Mouse (Mus musculus) R1 (cell line): Measurements from ENCODE around the gene Mfsd4b3.
"Not testable (repeated sequence)": the region's sequence is repeated elsewhere in the genome, so short reads cannot be mapped to it uniquely, and the experiment has no call there.

Experiments used
- DNase-seq: peaks from one replicate; pipeline ENCODE4 v3.0.0-alpha.2; 2018; ENCODE audit warnings: low read depth, low spot score

Gene Mfsd4b3

GRCm38 (mm10) chr10:39924556-39924955 is 35.4 kb downstream of the Mfsd4b3 start:
- DNase-seq: not testable (repeated sequence)

DNA sequence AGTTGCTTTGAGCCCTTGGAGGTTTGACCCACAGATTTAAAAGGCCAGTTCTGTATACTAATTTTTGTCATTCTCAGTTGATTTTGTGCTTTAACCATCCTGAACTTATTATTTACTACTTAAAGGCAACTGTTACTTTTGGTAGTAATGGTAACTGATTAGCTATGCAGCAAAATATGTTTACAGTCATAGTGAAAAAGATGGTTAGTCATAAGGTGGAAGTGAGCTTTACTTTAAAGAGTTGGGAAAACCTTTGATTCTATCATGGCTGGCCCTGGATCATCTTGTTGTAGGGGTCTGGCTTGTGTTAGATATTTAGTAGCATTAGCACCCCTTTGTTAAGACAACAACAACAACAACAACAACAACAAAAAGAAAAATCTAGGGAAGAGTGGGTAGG is 47.3 kb downstream of the Mfsd4b3 start:
- no peak for DNase-seq

DNA sequence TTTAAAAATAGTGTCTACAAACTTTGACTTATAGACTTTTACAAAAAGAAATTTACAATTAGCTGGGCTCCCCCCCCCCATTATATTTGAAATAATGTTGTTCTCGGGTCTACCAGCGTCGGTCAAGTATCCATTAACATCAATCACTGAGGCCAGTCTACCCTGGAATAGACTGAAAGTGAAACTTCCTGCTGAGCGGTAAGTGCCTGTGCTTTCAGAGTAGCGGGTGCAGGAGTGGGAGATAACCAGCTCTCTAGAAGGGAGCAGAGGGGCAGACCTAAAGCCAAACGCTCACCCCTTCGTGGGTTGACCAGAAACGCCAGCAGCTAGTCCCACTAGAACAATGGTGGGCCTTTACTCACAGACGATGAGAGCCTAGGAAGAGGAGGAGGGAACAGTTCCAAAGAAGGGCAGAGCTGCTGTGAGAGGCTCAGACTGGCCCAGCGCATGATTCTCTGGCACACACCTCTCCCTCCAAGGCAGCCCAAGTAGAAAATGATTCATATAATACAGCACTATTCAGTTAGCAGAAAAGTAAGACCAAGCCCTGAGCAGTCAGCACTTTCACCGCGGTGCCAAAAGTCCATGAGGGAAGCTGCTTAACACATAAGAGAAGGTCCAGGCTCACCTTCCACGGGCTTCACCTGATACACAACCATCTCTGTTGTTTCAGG is 51.0 kb downstream of the Mfsd4b3 start:
- no peak for DNase-seq

DNA sequence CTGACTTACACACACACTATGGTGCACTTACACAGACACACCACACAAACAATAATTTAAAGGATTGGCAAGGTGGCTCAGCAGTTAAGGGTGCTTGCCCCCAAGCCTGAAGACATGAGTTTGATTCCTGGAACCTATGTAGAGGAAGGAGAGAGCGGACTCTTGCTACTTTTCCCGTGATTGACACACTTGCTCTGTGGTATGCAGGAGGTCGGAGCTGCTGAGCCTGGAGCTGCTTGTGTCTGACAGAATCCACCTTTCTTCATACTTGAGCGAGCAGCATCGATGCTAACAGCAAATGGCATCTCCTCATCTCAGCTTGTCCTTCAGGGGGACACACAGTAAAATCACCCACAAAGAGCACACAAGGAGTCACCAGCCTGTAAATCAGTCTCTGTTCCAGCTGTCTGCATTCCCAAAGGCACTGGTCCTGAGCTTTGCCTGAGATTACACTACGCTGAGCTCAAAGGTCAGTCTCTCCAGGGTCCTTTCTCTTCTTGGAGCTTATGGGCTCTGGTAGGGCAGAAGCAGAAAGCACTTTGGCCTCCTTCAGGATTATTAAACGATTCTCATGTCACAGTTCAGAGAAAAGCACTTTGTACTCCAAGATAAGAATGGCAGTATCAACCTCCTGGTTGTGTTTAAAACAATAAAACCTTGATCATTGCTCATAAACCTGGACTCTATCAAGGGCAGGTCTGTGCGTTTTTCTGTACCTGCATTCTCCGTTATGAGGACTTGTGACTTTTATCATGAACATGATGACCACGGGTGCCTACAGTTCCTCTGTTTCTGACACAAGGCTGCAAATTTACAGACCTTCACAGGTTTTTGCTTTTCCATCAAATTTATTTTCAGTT is 52.9 kb downstream of the Mfsd4b3 start:
- DNase-seq: no peak

DNA sequence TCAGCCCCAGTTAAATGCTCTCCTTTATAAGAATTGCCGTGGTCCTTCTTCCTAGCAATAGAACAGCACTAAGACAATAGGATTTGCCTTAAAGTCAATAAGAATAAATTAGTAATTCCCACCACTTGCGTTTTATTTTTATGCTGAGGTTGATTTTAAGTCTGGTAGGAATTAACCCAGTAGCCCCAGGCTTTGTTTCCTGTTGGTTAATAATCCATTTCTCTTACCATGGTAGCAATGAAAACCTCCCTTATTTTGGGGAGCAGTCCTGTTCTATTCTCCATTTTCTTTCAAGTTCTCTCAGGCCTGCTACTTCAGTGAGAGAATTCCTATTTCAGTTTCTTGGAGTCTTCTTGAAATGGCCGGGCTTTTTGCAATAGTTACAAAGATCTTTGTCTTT is 55.8 kb downstream of the Mfsd4b3 start:
- no peak for DNase-seq

DNA sequence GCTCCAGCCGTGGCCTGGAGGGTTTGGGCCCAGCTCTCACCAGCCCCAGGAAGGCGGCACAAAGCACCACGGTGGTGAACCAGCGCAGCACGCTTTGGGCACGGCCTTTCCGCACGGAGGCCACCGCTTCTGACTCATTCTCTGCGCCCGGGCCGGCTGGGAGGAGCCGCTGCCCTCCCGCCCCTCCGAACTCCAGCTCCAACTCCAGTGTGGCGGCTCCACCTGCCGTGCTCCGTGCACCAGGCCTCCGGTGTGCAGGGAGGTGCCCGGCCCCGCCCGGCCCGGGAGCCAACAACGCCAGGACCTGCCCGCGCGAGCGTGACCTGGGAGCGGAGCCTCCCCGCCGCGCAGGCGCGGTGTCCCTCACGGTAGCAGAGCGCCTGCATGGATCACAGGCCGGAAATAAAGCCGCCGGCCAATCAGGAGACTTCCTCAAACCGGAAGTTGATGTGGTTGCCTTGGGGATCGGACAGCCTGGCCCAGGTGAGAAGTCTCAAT is 61.0 kb downstream of the Mfsd4b3 start, which contains the start of gene Mfsd4b4:
Mfsd4b4 (minus strand) TSS at position 365 of the 498 bp plus-strand sequence.
- peak; percentile 95 for DNase-seq
